Mouse (Mus musculus): ENCODE data around the gene Krt27. TPM values are rescaled to one million over a fixed set of nuclear protein-coding genes. Genes with fewer than 3 reads are reported as not detected.

Krt27 gene
- total and polyA plus RNA-seq, 3 experiments: not detected

- TF ChIP-seq SIN3A (IDR thresholded peaks at IDR 0.05; ENCODE audit: low read length): peak; percentile 84; the same call in 1 of the 2 replicates
These were observed 35.2 kb upstream of the Krt27 start (continued) for GRCm38 (mm10) chr11:99385813-99386721.

- Histone ChIP-seq H3K36me3 (replicated peaks in 1 of 2; ENCODE audit: control insufficient read depth in 1 of 2, insufficient read depth in 1 of 2, low read length in 1 of 2) (peaks cover 0 to 2% of the 10 kb centered on the region in 2 experiments), H3K4me1 (ENCODE audit: control insufficient read depth in 1 of 2, insufficient read depth in 2 of 2) (peaks cover 12 to 14% of the 10 kb centered on the region in 2 experiments), H3K9ac (ENCODE audit: insufficient read depth, low read depth) (no peak overlapping the region), H3K27ac (ENCODE audit: insufficient read depth, low read depth) (no peak overlapping the region), H3K9me3 (replicated peaks; ENCODE audit: low read length) (no peaks in the 10 kb centered on the region), H3K79me2 (replicated peaks; ENCODE audit: control insufficient read depth, extremely low read depth, insufficient read depth, poor library complexity, severe bottlenecking) (no peaks in the 10 kb centered on the region), H3K4me2 (ENCODE audit: insufficient read depth, low read depth, poor library complexity, severe bottlenecking) (no peak overlapping the region), H3K27me3 (replicated peaks) (peaks cover 12% of the 10 kb centered on the region), H3K4me3 (replicated peaks in 1 of 3; ENCODE audit: low read depth in 2 of 3, low read length in 2 of 3, poor library complexity in 1 of 3) (no peak overlapping the region)
- dilution Hi-C loops (cut with MboI; ENCODE audit: extremely low pct_ligation_motif_present, extremely low pct_unique_long_range_greater_than_20kb, low sequenced_read_pairs) (no loop called here), in situ Hi-C loops (cut with MboI; ENCODE audit: low pct_ligation_motif_present, low pct_unique_long_range_greater_than_20kb, low sequenced_read_pairs) (loop anchor here (25.0 kb wide), 1 partner anchor 908 kb away; no protein-coding TSS in a partner anchor)
- peak; percentile 91 for DNase-seq (ENCODE audit: extremely low read depth)
- TF ChIP-seq USF2 (conservative IDR thresholded peaks at IDR 0.05; ENCODE audit: low read depth, low read length) (no peak), IRF4 (IDR thresholded peaks at IDR 0.05; ENCODE audit: low read depth, low read length) (0 out of 2 replicates have a peak, but pooled peaks have one; percentile 56), SIN3A (IDR thresholded peaks at IDR 0.05; ENCODE audit: low read length) (no peak), SMC3 (IDR thresholded peaks at IDR 0.05; ENCODE audit: low read depth, low read length) (peak; percentile 94), MYC (IDR thresholded peaks at IDR 0.05; ENCODE audit: low read depth, low read length) (peak; percentile 44; the same call in 1 of the 2 replicates), E2F4 (IDR thresholded peaks at IDR 0.05; ENCODE audit: insufficient replicate concordance, low read depth, low read length) (no peak), ETS1 (conservative IDR thresholded peaks at IDR 0.05; ENCODE audit: low read depth, low read length) (no peak), NELFE (IDR thresholded peaks at IDR 0.05; ENCODE audit: low read depth, low read length) (no peak; the same call in 1 of the 2 replicates), CTCF (conservative IDR thresholded peaks at IDR 0.05 in 1 of 2, IDR thresholded peaks at IDR 0.05 in 1 of 2; ENCODE audit: low read depth in 2 of 2, low read length in 2 of 2) (peak; percentile 95 to 99), MAX (IDR thresholded peaks at IDR 0.05; ENCODE audit: low read length) (0 out of 2 replicates have a peak, but pooled peaks have one; percentile 23), UBTF (IDR thresholded peaks at IDR 0.05; ENCODE audit: low read depth, low read length) (no peak), ZC3H11A (IDR thresholded peaks at IDR 0.05; ENCODE audit: low read depth, low read length) (peak; percentile 70), RAD21 (IDR thresholded peaks at IDR 0.05; ENCODE audit: low read depth, low read length) (no peak; the same call in none of the 2 replicates), TBP (conservative IDR thresholded peaks at IDR 0.05; ENCODE audit: low read depth, low read length) (0 out of 2 replicates have a peak, but pooled peaks have one; percentile 5), EP300 (IDR thresholded peaks at IDR 0.05; ENCODE audit: low read length) (no peak), KAT2A (IDR thresholded peaks at IDR 0.05; ENCODE audit: insufficient replicate concordance, low read length) (no peak)
These were observed 28.7 kb upstream of the Krt27 start for GRCm38 (mm10) chr11:99379568-99379967.

GRCm38 (mm10) chr11:99374803-99375202, 23.9 kb upstream of the Krt27 start, which contains the start of gene Krt28:
Gene Krt28 (minus strand): TSS chr11:99374903.
- no peak for TF ChIP-seq POLR2A (IDR thresholded peaks at IDR 0.05; ENCODE audit: low read depth, low read length)
- in situ Hi-C loops (cut with MboI; ENCODE audit: low pct_ligation_motif_present, low pct_unique_long_range_greater_than_20kb, low sequenced_read_pairs) (loop anchor here (25.0 kb wide), 1 partner anchor 912 kb away; no protein-coding TSS in a partner anchor), dilution Hi-C loops (cut with MboI; ENCODE audit: extremely low pct_ligation_motif_present, extremely low pct_unique_long_range_greater_than_20kb, low sequenced_read_pairs) (no loop called here)
- H3K79me2 ChIP-seq (replicated peaks; ENCODE audit: control insufficient read depth, extremely low read depth, insufficient read depth, poor library complexity, severe bottlenecking): no peaks in the 10 kb centered on the region
- no peaks in the 10 kb centered on the region for H3K9me3 ChIP-seq (replicated peaks; ENCODE audit: low read length)
- peaks cover 17 to 22% of the 10 kb centered on the region in 2 experiments for H3K4me1 ChIP-seq (ENCODE audit: control insufficient read depth in 1 of 2, insufficient read depth in 2 of 2)
- H3K27ac ChIP-seq (ENCODE audit: insufficient read depth, low read depth): no peak within 1 kb of the TSS
- no peaks in the 10 kb centered on the region for H3K36me3 ChIP-seq (replicated peaks in 1 of 2; ENCODE audit: control insufficient read depth in 1 of 2, insufficient read depth in 1 of 2, low read length in 1 of 2)
- H3K4me3 ChIP-seq (replicated peaks in 1 of 3; ENCODE audit: low read depth in 2 of 3, low read length in 2 of 3, poor library complexity in 1 of 3): no peak within 1 kb of the TSS
- peaks cover 21% of the 10 kb centered on the region for H3K27me3 ChIP-seq (replicated peaks)
- DNase-seq (ENCODE audit: extremely low read depth): no peak
- no peak within 1 kb of the TSS for H3K4me2 ChIP-seq (ENCODE audit: insufficient read depth, low read depth, poor library complexity, severe bottlenecking)
- no peak within 1 kb of the TSS for H3K9ac ChIP-seq (ENCODE audit: insufficient read depth, low read depth)
